Mouse (Mus musculus): ENCODE results near the gene Setd1a.
"Not testable (repeated sequence)": the region's sequence is repeated elsewhere in the genome, so short reads cannot be mapped to it uniquely, and the experiment has no call there.

The Setd1a gene

GRCm38 (mm10) chr7:127776426-127776825 is at the start of gene Setd1a:
TSS of gene Setd1a (plus strand) at chr7:127776670.
- peak; percentile 66 for DNase-seq (ENCODE audit: extremely low spot score, low read depth, low spot score)

DNA sequence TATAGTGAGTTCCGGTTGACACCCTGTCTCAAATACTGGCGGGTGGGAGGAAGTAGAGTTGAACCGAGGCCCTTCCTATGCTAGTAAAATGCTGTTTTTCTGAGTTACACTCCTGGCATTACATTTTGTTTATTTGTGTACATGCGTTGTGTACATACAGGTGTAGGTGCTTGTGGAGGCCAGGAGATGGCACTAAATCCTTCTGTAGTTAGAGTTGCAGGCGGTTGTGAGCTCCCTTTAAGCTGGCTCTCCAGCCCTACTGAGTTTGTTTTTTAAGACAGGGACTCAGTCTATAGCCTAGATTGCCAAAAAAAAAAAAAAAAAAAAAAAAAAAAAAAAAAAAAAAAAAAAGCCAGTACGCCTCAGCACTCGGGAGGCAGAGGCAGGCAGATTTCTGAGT is 48.6 kb upstream of the Setd1a start:
- DNase-seq (ENCODE audit: extremely low spot score, low read depth, low spot score): no peak

- DNase-seq (ENCODE audit: extremely low spot score, low read depth, low spot score): no peak
These were observed 46.3 kb upstream of the Setd1a start for GRCm38 (mm10) chr7:127730170-127730569.

GRCm38 (mm10) chr7:127732066-127732465 is 44.4 kb upstream of the Setd1a start, which contains the start of gene Ctf2:
TSS of gene Ctf2 (minus strand) at chr7:127732166.
- DNase-seq (ENCODE audit: extremely low spot score, low read depth, low spot score): not testable (repeated sequence)

GRCm38 (mm10) chr7:127744366-127745045 is 32.0 kb upstream of the Setd1a start, which contains the start of gene Fbxl19:
TSS of gene Fbxl19 (plus strand) at chr7:127744543.
- DNase-seq (ENCODE audit: extremely low spot score, low read depth, low spot score): peak; percentile 41

DNA sequence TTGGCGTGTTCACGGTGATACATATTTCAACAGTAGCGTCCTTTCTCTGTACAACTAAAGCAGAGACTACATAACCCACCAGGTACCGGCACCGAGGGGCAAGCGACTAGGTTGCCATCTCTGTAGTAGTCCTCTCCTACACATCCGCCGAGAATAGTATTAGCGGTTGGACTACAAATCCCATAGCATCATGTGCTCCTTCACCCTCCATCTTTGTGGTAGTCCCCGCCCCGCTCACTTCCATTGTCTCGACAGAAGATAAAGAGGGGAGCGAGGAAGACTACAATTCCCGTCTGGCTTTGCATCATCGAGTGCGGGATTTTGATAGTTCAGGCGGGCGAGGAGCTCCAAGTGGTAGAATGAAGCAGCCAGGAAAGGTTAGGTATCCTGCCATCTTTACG is 31.2 kb upstream of the Setd1a start:
- DNase-seq (ENCODE audit: extremely low spot score, low read depth, low spot score): peak; percentile 95

- peak; percentile 99 for DNase-seq (ENCODE audit: extremely low spot score, low read depth, low spot score)
These were observed 30.6 kb upstream of the Setd1a start for GRCm38 (mm10) chr7:127745652-127746493.

DNA sequence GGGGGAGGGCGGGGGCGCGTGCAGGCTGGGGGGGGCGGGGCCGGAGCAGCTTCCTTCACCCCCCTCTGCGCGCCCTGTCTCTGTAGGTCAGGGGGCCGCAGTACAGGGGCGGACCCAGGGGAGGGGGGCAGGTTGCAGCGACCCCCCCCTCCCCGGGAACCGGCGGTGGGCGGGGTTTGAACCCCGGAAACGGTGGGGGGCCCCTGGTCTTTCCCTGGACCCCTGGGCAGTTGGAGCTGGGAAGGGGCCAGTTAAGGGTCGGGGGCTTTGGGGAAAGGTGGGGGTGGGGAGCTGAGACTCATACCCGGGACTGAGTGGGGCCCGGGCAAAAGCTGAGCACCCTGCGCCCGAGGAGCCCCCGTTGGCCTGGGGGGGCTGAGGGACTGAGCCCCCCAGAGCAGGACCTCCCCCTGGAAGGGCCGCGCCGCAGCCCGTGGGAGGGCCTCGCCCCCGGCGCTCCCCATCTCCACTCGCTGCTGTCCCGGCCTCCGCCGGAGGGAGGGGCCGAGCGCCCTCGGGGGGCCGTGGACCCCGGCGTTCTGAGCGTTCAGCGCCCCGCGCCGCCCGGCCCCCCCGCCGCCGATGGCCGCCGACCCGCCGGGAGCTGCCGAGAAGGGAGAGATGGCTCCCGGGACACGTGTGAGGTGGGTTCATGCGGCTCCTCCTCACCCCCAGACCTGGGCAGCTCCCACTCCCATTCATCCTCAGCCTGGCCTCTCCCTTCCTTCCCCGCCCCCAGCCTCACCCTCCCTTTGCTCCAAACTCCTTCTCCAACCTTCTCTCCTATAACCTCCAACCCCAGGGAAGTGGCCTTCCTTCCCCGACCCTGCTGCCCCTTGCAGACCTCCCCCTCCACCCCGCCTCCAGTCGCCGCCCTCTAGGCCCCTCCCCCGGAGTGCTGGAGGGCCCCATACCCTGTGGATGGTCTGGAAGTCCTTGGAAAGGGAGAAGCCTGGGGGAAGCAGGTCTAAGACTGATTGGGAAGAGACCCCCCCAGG is 29.7 kb upstream of the Setd1a start:
- no peak for DNase-seq (ENCODE audit: extremely low spot score, low read depth, low spot score)

DNA sequence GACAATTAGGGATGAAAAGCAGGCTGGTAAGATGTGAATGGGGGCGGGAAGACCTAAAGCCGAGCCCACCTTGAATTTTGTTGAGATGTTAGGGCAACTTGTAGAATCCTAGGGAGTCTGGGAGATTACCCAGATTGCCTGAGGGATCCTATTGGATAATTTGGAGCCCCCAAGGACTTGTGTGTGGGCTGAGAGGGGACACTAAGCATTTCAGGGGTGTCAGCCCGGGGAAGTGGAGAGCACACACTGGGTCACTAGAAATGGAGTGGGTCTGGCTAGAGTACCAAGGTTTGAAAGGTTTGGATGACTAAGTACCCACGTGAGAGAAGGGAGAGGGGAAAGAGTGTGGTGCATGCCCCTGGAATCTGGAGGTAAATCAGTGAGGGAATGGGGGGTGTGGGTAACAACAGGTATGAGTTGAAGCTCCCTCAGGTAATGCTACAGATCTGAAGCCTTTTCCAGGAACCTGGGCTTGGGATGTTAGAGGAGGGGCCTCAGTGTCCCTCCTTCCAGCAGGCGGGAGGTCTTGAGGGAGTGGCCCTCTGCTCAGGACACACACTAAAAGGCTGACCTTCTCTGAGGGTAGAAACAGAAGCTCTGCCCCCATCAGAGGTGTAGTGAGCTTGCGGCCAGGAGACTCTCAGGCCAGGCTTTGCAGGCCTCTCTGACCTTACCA is 28.8 kb upstream of the Setd1a start:
- no peak for DNase-seq (ENCODE audit: extremely low spot score, low read depth, low spot score)

DNA sequence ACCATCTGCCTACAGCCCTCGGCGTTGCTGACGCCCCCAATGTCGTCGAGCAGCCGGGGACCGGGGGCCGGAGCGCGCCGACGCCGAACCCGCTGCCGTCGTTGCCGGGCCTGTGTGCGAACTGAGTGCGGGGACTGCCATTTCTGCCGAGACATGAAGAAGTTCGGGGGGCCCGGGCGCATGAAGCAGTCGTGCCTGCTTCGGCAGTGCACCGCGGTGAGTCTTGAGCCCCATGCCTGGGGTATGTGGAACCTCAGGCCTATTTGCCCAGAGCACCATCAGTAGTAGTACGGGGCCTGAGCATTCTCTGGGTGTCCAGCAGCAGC is 28.3 kb upstream of the Setd1a start:
- no peak for DNase-seq (ENCODE audit: extremely low spot score, low read depth, low spot score)

DNA sequence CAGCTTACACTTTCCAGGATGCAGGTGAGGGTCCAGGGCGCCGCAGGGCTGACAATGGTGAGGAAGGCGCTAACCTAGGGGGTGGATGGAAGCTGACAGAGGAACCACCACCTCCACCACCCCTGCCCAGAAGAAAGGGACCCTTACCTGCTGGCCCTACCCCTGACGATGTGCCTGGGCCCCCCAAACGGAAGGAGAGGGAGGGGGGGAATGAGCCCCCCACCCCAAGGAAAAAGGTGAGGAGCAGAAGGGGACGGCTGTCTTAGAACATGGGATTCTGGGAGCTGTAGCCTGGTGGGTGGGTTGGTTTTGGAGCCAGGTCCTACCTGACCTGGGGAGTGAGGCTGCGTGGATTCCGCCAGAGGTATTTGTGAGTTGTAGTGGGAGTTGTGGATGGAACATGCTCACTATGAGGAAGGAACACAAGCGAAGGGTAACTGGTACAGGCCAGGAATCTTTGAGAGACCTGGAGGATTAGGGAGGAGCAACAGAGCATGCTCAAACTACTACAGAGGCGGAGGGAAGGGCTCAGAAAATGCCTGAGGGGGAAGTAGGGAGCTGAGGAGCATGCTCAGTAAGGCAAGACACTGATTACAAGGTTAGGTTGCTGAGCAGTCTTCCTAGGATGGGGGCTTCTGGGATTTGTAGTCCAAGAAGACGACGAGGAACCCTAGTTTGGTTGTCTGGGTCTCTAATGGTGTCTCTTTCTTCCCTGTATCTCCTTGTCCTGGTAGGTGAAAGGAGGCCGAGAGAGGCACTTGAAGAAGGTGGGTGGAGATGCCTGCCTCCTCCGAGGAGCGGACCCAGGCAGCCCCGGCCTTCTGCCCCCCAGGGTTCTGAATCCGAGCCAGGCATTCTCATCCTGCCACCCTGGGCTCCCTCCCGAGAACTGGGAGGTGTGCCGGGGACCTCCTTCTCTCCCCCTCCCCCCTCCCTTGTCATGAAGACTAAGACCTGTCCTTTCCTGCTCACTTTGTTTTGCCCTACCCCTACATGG is 26.0 kb upstream of the Setd1a start:
- DNase-seq (ENCODE audit: extremely low spot score, low read depth, low spot score): no peak

DNA sequence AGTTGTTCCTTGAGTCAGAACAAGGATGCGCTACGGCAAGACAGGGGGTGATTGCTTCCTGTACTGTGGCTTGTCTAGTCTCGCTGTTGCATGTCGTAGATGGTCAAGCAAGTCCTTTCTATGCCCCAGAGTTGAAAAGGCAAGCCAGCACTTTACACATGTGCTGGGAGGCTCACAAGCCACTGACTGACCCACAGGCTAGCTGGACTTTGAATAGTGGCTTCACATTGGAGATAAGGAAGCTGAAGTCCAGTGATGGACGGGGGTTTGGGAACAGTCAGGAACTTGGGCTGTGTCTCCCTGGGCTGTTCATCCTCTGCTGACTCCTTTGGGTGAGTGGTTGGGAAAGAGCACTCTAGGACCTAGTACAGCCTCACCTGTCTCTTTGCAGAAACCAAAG is 24.9 kb upstream of the Setd1a start:
- no peak for DNase-seq (ENCODE audit: extremely low spot score, low read depth, low spot score)

GRCm38 (mm10) chr7:127752069-127752468 is 24.4 kb upstream of the Setd1a start:
- no peak for DNase-seq (ENCODE audit: extremely low spot score, low read depth, low spot score)

- DNase-seq (ENCODE audit: extremely low spot score, low read depth, low spot score): no peak
These were observed 23.3 kb upstream of the Setd1a start for GRCm38 (mm10) chr7:127753158-127753557.

GRCm38 (mm10) chr7:127753741-127754140 is 22.7 kb upstream of the Setd1a start:
- DNase-seq (ENCODE audit: extremely low spot score, low read depth, low spot score): no peak

- no peak for DNase-seq (ENCODE audit: extremely low spot score, low read depth, low spot score)
These were observed 16.8 kb upstream of the Setd1a start for GRCm38 (mm10) chr7:127759716-127760115.

- no peak for DNase-seq (ENCODE audit: extremely low spot score, low read depth, low spot score)
These were observed 16.0 kb upstream of the Setd1a start for GRCm38 (mm10) chr7:127760478-127760877.

GRCm38 (mm10) chr7:127761026-127761425 is 15.4 kb upstream of the Setd1a start:
- no peak for DNase-seq (ENCODE audit: extremely low spot score, low read depth, low spot score)

DNA sequence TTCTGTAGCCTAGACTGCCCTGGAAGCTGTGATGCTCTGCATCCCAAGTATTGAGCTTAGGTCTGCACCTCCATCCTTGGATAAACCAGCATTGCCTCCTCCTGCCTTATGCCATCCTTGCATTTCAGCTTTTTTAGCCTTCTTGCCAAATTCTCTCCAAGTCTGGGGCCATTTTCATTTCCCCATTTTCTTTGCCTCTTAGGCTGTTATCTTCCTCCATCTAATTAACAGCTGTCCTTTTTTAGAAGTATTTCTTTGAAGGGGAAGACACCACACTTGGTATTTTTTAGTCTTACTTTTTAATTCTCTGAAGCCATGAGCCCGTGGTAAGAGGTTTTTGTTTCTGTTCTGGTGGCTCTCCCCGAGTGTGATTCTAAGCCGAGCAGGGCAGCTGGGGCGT is 12.8 kb upstream of the Setd1a start:
- no peak for DNase-seq (ENCODE audit: extremely low spot score, low read depth, low spot score)

All from hindlimb bud, embryonic 11.5 days (tissue).